Mouse (Mus musculus) T-cell, adult 2 months (primary cell): ENCODE data around the gene Gng7.

Experiments
- DNase-seq: peaks from one replicate; pipeline ENCODE4 v3.0.0; 2022; ENCODE audit warnings: low spot score

The Gng7 gene

DNA sequence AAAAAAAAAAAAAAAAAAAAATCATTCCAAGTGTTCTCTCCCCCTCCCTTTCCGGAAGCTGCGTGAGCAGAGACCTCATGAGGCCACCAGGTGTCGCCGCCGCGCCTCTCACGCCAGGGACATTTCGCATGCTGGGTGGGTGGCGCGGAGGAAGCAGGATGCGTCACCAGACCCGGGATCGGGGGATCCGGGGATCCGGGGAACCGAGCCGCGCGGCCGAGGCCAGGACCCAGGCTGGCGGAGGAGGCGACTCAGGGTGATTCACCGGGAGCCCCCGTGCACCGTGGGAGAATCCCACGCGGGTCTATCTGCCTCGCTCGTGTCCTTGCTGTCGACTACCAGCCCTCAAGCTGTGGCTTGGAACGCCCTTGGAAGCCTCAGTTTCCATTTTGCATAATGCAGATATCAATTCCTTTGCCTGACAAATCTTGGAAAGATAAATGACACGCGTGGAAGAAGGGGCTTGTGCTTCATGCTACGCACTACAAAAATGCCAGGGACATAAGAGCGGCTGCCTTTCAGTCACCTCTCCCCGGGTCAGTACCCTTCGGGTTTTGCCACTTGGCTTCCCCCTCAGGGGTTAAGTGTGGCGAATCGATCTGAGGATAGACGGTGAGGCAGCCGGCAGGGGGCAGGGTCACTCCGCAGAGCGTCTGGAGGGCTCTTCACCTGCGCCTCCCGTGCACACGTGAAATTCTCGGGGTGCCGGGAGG, 86.0 kb downstream of the Gng7 start:
- peak; percentile 88 for DNase-seq

DNA sequence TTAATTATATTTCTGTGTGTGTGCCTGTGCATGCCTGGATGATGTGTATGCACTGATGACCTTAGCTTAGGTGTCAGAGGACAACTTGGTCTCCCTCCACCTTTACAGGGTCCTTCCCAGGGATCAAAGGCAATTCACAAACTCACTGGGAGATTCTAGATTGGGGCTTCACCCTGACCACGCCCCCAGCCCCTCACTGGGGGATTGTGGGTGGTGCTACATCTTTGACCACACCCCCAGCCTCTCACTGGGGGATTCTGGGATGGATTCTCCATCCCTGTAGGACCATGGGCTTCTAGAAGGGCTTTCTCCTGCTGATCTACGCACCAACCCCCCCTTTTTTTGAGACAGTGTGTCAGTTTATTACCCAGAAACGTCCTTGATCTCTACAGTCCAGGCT, 89.3 kb downstream of the Gng7 start:
- no peak for DNase-seq

DNA sequence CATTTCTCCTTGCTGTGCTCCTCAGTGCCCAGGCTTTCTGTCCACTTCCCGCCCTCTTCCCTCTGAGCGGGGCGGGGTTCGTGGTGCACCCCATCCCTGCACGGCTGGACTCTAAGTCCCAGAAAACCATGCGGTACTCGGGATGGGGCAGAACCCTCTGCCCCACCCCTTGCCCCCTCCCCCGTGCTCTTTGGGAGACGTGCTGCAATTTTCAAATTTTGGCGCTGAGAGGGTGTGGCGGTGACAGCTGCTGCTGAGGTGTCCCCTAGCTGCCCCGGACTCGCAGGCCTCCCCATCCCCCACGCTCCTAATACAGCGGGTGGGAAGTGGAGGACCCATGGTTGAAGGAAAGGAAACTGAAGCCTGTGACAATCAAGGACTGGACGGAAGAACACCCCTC, 92.8 kb downstream of the Gng7 start:
- no peak for DNase-seq

DNA sequence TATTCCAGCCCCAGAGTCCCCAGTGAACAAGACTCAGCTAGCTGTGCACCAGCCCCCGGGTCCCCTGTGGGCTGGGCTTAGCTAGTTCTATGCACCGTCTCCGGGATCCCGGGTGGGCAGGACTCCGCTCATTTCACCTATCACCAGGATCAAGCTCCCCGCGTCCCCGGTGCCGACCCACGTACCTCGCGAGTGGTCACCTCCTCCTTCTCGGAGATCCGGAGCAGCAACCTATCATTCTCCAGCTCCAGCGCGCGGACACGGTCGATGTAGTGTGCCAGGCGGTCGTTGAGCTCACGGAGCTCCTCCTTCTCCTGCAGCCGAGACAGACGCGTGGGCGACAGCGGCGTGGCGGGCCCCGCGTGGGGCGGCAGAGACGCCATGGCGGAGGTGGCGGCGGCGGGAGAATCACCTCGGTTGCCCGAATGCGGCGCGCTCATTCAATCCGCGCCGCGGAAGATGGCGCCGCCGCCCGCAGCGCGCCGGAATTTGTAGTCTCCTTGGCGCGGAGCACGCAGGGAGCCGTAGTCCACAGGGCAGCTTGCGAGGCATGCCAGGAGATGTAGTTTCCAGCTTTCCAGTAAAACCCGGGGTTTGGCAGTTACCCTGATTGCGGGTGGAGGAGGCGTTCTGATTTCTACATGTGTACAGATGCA, 96.8 kb downstream of the Gng7 start, which contains the start of gene Lmnb2:
Gene Lmnb2, minus strand, starts transcription at position 467 of the 656 bp plus-strand sequence.
- DNase-seq: peak; percentile 48

DNA sequence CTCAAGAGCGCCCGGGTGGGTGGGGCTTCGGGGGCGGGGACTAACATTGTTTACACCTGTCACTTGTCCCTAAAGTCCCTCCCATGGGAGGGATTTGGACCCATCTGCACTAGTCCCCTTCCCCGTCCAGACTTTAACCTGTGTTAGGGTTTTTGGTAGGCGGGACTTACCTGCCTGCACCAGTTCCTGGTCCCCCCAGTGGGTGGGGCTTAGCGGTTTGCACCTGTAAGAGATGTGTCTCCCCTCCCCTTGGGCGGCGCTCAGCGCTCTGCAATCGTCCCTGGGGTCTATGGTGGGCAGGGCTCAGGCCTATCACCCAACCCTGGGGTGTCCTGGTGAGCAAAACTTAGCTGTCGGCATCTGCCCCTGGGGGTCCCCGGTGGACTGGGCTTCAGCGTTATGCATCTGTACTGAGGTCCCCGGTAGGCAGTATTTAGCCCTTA, 97.4 kb downstream of the Gng7 start:
- DNase-seq: no peak

DNA sequence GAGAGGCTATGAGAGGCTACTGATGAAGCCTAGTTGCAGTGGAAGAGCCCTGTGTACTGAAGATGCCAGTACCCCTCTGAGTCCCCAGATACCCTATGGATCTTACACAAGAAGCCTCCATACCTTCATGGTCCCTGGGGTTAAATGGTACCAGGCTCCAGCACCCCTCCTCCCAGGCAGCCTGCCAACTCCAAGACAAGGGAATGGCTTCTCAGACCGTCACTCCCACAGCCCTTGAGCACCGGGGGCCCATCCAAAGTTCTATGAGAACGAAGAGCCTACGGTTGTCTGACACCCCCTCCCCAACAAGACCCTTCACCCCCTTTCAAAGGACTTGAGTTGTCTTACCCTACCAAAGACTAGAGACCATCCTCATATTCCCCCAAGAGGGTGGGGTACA, 99.0 kb downstream of the Gng7 start:
- DNase-seq: no peak

DNA sequence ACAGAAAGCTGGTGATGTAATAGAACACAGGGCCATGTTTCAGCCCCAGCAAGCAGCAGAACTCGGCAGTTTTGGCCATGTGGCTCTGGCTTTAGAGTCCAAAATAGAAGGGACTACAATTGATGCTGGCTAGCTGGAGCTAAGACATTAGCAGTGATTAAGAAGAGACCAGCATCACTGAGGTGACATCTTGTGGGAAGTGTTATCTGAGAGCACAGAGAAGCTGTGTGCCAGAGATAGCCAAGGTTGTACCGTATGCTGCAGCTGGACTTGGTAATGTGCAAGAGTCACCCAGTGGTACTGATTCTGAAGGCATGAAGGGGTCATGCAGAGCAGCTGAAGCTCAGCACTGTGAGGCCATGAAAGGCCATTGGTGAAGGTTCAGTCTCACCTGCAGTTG, 99.5 kb downstream of the Gng7 start:
- DNase-seq: no peak

DNA sequence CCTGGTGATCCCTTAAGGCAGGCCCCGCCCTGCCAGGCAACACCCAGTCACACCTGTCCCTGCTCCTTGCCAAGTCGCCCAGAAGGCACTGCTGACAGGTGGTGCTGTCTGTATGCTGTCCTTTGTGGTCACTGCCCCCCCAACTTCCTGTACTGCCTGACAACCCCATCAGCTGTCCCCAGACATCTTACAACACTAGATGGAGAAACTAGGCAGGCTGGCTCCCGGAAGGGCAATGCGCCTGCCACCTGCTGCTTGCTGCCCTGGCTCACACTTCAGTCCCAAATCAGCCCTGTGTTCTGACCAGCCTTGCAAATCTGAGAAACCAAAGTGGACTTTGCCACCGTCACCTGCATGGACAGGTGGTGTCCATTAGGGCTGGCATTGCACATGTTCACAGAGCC, 100.5 kb downstream of the Gng7 start:
- peak; percentile 30 for DNase-seq

DNA sequence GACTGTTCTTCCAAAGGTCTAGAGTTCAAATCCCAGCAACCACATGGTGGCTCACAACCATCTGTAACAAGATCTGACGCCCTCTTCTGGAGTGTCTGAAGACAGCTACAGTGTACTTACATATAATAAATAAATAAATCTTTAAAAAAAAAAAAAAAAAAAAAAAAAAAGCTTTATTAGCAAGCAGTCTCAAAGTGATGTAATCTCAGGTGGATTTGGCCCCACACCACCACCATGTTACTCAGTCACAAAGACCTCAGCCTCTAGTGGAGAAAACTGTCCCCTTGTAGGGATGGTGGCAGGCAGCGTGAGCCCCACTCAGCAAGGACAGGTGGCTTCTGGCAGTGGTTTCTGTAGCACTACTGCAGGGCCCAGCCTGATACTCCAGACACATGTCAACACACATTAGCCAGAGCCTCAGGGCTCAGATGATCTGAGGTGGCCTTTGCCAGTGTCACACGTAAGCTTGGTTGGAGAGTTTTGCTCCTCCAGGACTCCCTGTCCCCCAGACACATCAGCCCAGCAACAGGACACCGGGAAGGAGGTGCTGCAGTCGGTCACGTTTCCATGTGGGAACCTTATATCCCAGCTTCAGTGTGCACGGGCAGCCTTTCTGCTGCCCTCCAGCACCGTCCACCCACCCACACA, 101.3 kb downstream of the Gng7 start:
- no peak for DNase-seq

DNA sequence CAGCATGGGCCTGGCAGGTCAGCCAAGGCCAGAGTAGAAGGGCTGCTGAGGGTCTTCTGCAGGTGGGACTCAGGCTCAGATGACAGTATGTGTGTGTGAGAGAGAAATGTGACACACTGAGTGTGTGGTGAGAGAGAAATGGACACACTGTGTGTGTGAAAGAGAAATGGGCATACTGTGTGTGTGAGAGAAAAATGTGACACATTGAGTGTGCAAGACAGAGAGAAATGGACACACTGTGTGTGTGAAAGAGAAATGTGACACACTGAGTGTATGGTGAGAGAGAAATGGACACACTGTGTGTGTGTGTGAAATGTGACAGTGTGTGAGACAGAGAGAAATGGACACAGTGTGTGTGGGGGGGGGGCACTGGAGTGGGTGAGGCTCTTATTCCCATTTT, 102.9 kb downstream of the Gng7 start:
- no peak for DNase-seq

DNA sequence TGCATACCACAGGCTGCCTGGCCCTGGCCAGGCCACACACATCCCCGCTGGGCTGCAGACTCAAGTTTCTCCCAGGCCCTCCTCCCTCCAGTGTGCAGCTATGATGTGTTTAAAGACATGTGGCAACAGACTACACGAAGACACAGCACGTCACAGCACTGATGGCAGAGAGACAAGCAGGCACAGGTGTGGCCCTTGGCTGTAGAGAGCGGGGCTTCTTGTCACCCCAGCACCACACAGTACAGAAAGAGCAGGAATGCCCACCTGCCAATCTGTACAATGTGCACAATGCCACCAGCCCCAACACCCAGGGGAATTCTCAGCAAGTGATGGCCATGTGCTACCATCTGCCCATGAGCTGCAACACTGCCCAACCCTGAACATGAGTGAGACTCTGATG, 103.4 kb downstream of the Gng7 start:
- no peak for DNase-seq

DNA sequence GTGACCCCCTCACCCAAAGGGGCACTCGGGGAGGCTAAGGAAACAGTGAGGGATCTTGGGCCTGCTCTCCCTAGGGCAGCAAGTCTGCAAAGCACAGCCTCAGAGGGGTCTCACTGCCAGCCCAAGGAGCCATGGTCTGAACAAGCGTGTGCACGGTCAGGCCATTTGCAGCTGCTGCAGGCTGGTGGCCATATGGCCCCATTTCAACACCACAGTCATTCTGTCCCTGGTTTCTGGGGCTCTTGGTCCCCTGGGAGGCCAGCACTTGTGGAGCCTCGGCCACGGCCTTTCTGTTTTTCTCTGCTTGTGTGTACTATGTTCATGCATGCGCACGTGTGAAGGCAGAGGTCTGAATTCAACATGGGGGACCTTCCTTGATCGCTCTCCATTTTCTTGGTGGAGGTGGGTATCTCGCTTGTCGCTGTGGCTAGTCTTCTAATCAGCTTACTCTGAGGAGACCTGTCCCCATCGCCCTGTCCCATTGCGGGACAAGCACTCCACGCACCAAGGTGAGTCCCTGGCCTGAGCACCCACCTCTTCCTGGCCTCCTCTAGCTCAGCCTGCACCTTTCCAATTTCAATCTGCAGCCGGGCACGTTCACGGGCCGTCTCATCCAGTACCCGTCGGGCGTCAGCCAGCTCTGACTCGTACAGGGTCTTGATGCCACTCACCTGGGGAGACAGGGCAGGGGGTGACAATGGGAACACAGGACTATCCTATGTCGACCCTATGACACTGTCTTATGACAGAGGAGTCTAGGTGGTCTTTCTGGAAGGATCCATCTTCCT, 105.2 kb downstream of the Gng7 start:
- no peak for DNase-seq

DNA sequence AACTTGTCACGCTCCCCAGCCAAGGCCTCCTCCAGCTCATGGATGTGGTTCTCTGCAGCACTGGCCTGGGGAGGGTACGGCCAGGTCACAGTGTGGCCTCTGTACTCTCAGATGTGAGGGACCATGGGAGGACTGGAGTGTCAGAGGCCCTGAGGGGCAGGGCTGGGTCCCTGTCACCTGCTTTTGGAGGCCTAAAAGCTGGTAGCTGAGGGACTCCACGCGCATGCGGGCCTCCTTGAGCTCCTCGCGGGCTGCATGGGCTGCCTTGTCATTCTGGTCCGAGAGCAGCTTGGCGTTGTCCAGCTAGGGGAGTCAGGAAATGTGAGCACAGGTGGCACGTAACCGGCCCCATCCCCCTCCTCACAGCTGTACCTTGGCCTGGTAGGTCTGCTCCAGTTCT, 110.0 kb downstream of the Gng7 start:
- DNase-seq: no peak

DNA sequence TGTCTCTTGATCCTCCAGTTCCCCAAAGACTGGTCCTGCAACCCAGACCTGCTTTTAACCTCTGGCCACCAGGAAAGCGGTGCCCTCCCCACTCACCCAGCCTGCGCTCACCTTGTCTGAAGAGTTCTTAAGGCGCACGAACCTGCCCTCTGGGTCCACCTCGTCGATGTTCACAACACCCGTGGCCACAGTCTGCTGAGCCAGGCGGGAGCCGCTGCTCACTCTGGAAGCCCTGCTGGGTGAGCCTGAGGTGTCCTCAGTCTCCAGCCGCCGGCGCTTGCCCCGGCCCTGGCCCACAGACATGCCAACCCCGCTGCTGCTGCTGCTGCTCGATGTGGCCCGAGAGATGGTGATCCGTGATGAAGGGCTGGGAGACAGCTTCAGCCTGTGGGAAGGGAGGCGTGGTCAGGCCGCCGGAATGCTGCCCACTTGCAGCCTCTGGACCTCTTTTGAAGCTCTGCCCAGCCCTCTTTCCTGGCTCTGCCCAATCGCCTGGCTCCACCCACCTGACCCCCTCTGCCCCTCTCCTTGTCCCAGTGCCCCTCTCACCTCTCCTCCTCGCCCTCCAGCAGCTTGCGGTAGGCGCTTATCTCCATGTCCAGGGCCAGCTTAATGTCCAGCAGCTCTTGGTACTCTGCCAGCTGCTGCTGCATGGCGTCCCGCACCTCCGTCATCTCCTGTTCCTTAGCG, 110.6 kb downstream of the Gng7 start:
- DNase-seq: no peak

DNA sequence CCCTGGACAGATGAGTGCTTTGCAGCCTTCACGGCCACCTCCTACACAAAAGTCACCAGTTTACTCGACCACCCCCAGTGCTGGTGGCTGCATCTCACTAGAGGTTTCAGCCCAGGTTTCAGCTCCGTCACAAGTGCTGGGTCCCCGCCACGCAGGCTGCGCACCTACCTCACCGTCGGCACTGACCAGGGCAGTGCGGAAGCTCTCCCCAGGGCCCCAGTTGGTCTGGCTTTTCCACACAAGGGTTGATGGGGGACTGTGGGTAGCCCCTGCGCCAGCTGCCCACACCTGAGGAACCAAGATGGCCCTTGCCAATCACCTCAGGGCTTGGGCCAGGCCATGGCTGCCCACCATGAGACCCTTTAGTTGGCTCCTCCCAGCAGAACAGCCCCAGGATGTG, 111.5 kb downstream of the Gng7 start:
- no peak for DNase-seq

DNA sequence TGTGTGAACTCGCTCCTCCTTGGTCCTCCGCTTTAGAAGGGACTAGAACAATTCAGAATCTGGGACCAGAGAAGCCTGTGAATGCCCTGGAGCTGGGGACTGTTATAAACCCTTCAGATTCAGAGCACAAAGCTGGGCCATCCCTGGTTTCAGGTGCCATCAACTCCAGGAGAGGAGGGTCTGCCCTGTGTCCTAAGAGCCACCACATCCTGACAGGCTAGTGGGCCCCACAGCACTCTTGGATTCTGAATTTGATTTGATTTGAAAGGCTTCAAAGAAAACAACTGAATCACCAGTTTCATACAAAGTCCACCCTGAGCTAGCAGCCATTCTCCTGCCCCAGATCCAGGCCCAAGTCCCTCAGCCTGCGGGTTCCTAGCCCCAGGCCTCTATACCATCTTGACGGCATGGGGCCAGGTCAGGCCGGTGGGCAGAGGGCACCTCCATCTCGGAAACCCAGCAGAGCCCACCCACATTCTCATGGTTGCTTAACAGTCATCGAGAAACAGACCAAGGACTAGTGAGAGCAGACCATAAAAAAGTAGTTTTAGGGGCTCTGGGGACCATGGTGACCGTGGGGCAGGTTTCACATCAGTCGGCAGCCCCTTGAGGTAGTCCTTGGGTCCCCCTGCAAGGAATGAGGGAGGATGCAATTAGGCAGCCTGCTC, 112.3 kb downstream of the Gng7 start:
- DNase-seq: no peak

DNA sequence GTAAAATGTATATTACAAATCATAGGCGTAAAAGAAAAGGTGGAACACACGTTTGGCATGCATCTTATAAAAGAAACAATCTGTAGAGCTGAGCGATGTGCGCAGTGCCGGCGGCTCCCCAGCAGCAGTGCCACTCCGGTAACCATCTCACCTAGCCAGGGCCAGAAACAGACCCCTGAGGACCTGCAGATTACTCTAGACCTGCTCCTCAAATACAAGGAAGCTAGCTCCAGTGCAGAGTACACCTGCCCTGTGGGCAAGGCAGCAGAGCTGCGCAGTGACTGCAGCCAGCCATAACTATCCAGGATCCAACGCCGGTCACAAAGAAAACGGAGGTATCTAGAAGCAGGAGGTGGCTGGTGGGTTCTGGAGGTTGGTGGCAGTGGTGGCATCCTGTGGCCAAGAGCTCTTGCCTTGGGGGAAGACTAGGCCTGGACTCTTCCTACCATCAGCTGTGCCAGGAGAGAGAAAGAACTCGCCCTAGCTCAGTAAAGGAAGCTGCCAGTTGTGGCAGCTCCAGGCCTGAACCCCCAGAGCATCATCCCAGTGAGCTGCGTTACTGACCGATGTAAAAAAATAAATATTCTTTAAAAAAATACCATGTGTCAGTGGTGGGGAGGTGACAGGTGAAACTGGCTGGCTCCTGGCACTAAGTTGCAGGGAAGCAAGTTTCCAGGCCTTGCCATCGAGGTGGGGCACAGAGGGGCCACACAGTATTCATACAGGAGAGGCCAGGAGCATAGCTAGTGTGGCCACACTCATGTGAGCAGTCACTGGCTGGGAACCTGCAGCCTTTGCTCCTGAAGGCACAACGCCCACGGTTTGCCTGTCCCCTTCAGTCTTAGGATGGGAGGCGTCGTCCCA, 113.1 kb downstream of the Gng7 start:
- no peak for DNase-seq

DNA sequence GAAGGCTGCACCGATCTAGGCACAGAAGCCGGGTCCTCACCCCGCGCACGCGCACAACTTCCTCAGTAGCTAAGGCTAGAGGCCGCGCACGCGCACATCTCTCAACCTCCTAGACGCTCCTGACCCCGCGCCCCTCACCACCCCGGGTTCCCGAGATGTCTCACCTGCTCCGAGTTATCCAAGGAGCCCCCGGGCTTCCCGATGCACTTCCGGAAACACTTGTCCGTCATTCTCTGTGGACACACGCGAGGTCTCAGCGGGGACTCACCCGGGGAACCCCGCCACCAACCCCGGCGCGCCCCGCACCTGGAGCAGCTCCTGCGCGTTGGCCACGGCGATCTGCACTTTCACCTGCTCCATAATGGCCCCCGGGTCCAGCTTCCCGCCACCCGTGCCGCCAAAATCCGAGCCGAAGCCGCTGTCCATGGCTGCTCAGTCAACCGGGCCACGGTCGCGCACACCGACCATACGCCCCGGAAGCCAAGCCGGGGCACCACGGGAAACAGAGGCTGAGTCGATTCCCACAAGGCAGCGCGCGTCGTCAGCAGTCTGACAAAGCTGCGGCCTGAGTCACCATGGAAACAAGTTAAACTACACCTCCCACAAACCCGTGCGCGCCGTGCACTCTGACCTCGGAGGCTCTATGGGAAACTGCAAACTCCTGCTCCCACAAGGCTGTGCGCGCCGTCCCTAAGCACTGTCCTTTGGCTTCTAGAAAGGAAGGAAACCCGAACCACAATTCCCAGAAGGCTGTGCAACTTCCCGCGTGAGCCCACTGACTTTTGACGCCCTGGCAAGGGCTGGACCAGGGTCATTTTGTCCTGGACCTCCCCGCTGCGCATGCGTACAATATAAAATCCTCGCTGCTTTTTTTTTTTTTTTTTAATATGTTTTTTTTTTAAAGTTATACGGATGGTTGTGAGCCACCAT, 114.2 kb downstream of the Gng7 start, which contains the start of gene Timm13:
Gene Timm13, minus strand, starts transcription at position 652 of the 930 bp plus-strand sequence.
- DNase-seq: peak; percentile 97
